Mouse (Mus musculus): ENCODE data around the gene Siglech. TPM values are rescaled to one million over a fixed set of nuclear protein-coding genes. Genes with fewer than 3 reads are reported as not detected.
"Not testable (repeated sequence)": the region's sequence is repeated elsewhere in the genome, so short reads cannot be mapped to it uniquely, and the experiment has no call there.

Gene Siglech
- total RNA-seq (2021), result under 1 TPM in 1 of 2 experiments, not detected in 1; 0.22 TPM
- long read RNA-seq, experiment 1, result 0 reads
- long read RNA-seq, experiment 2, result 0 reads

- no peak for DNase-seq
- intact Hi-C loops (cut with DNase I), result no loop called here
These were observed at the start of gene Siglech for GRCm38 (mm10) chr7:55767926-55768325. TSS of gene Siglech (plus strand) at chr7:55768178.

- intact Hi-C loops (cut with DNase I), result loop anchor here (2.0 kb wide), 1 partner anchor 16 kb away; no protein-coding TSS in a partner anchor
- no peak for DNase-seq
These were observed 45.3 kb upstream of the Siglech start for GRCm38 (mm10) chr7:55722673-55723072.

- intact Hi-C loops (cut with DNase I), result no loop called here
- DNase-seq, result no peak
These were observed 39.1 kb upstream of the Siglech start for GRCm38 (mm10) chr7:55728903-55729302.

GRCm38 (mm10) chr7:55734483-55734882 lies 33.5 kb upstream of the Siglech start:
- DNase-seq, result no peak
- intact Hi-C loops (cut with DNase I), result no loop called here

- DNase-seq, result peak in 1 of 2 experiments; percentile 5
- intact Hi-C loops (cut with DNase I), result no loop called here
These were observed 30.7 kb upstream of the Siglech start for GRCm38 (mm10) chr7:55737125-55737912.

- DNase-seq, result no peak
- intact Hi-C loops (cut with DNase I), result no loop called here
These were observed 24.2 kb upstream of the Siglech start for GRCm38 (mm10) chr7:55743614-55744267.

GRCm38 (mm10) chr7:55744566-55745220 lies 23.3 kb upstream of the Siglech start:
- DNase-seq, result no peak
- intact Hi-C loops (cut with DNase I), result no loop called here

- no peak for DNase-seq
- intact Hi-C loops (cut with DNase I), result no loop called here
These were observed 17.1 kb upstream of the Siglech start for GRCm38 (mm10) chr7:55750841-55751240.

- intact Hi-C loops (cut with DNase I), result no loop called here
- no peak for DNase-seq
These were observed 8.6 kb upstream of the Siglech start for GRCm38 (mm10) chr7:55759346-55759745.

GRCm38 (mm10) chr7:55780011-55780410 lies 12.0 kb downstream of the Siglech start:
- no peak for DNase-seq
- intact Hi-C loops (cut with DNase I), result no loop called here

- intact Hi-C loops (cut with DNase I), result no loop called here
- no peak for DNase-seq
These were observed 14.5 kb downstream of the Siglech start for GRCm38 (mm10) chr7:55782493-55782892.

GRCm38 (mm10) chr7:55784580-55784979 lies 16.6 kb downstream of the Siglech start:
- DNase-seq, result peak; percentile 10 to 16
- intact Hi-C loops (cut with DNase I), result no loop called here

GRCm38 (mm10) chr7:55790586-55790985 lies 22.6 kb downstream of the Siglech start:
- intact Hi-C loops (cut with DNase I), result loop anchor here (10.0 kb wide), 1 partner anchor 174 kb away; the partner anchor contains the start of gene Nipa2

GRCm38 (mm10) chr7:55792280-55792679 lies 24.3 kb downstream of the Siglech start:
- DNase-seq, result no peak
- intact Hi-C loops (cut with DNase I), result loop anchor here (10.0 kb wide), 1 partner anchor 173 kb away; the partner anchor contains the start of gene Nipa2

More at GRCm38 (mm10) chr7:55790586-55790985, 22.6 kb downstream of the Siglech start:
- not testable (repeated sequence) for DNase-seq

- intact Hi-C loops (cut with DNase I), result loop anchor here (10.0 kb wide), 1 partner anchor 171 kb away; the partner anchor contains the start of gene Nipa2
- no peak for DNase-seq
These were observed 25.4 kb downstream of the Siglech start for GRCm38 (mm10) chr7:55793236-55793951.

GRCm38 (mm10) chr7:55793952-55794603 lies 26.1 kb downstream of the Siglech start, which contains the start of gene Tubgcp5:
TSS of gene Tubgcp5 (plus strand) at chr7:55794154.
- intact Hi-C loops (cut with DNase I), result loop anchor here (2.0 to 10.0 kb wide), 2 partner anchors 49 to 171 kb away; partner anchors contain the start of gene Nipa2
- peak; percentile 97 for DNase-seq

GRCm38 (mm10) chr7:55799981-55800380 lies 32.0 kb downstream of the Siglech start:
- no peak for DNase-seq
- intact Hi-C loops (cut with DNase I), result loop anchor here (10.0 kb wide), 1 partner anchor 165 kb away; the partner anchor contains the start of gene Nipa2

- no peak for DNase-seq
- intact Hi-C loops (cut with DNase I), result no loop called here
These were observed 42.0 kb downstream of the Siglech start for GRCm38 (mm10) chr7:55809967-55810366.

- intact Hi-C loops (cut with DNase I), result no loop called here
- no peak for DNase-seq
These were observed 56.5 kb downstream of the Siglech start for GRCm38 (mm10) chr7:55824468-55824867.
